Mouse (Mus musculus) megakaryocyte, adult 5-6 weeks (primary cell): ENCODE measurements around the gene Mmaa. TPM values are rescaled to one million over a fixed set of nuclear protein-coding genes. Genes with fewer than 3 reads are reported as not detected.

Source experiments
- ATAC-seq: 2 replicates; pipeline ENCODE4 v1.8.0; 2016; ENCODE audit warnings: mild to moderate bottlenecking, inconsistent platforms; ENCODE audit not compliant: poor library complexity, severe bottlenecking
- total RNA-seq, 2 experiments: library from RNA; stranded (forward) in 1 of 2; stranded (reverse) in 1 of 2; fragments of 153-499, 151-499 nt in 1 of 2; fragments of 221-1000, 200-1000 nt in 1 of 2; gene quantifications; 2 replicates each; pipeline versions ENCODE4 v1.2.3 to v1.2.4; 2015 to 2017

Mmaa gene
- total RNA-seq, 2 experiments from 2014 or later: 3.8 to 5.8 TPM

- ATAC-seq: no peak
Observed at GRCm38 (mm10) chr8:79289592-79289991, 5.1 kb downstream of the Mmaa start.

DNA sequence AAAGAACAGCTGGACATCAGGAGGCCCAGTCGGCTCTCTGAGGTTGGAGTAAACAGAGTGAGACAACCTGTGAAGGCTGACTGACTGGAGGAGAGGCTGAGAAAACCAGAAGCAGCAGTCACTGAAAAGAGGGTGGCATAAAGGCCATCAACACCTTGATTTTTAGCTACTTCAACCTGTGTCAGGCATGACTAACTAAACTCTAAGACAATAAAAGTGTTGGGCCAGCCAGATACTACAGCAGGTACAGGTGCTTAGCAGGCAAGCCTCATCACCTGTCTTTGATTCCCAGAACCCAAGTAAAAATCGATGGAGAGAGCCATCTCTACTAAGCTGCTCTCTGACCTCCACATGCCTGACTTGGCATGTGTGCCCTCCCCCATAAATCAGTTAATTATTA is 6.1 kb downstream of the Mmaa start:
- no peak for ATAC-seq

GRCm38 (mm10) chr8:79288250-79288649 is 6.5 kb downstream of the Mmaa start:
- no peak for ATAC-seq

- ATAC-seq: peak; percentile 45
Observed at GRCm38 (mm10) chr8:79286424-79286823, 8.3 kb downstream of the Mmaa start.

GRCm38 (mm10) chr8:79284626-79285025 is 10.1 kb downstream of the Mmaa start:
- no peak for ATAC-seq

GRCm38 (mm10) chr8:79281376-79281890 is 13.3 kb downstream of the Mmaa start:
- no peak for ATAC-seq

DNA sequence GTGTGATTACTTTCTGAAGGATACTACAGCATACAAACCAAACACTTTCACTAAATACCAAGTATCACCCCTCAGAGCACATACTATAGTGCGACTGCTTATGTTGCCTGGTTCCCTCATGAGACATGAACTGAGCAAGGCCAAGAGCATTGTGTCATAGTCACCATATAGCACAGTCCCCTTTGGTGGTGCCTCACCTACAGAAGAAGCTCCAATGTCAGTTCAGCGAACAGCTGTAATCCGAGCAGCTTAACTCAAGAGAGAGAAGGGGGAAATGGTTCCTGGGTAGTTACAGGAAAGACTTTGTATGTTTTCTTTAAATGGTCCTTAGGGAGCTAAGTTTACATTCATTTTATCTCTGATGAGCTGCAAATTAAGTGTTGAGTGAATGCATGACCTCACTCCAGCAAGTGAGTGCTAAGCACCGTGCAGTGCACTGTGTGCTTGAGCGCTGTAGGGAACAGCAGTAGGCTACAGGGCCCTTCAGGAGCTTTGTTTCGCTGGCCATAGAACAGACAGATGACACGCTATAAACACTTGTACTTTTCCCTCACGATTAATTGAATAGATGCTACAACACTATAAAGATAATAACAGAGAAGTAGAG is 17.4 kb downstream of the Mmaa start:
- ATAC-seq: no peak

GRCm38 (mm10) chr8:79274940-79275339 is 19.8 kb downstream of the Mmaa start:
- no peak for ATAC-seq

- no peak for ATAC-seq
Observed at GRCm38 (mm10) chr8:79273776-79274175, 21.0 kb downstream of the Mmaa start.

- ATAC-seq: no peak
Observed at GRCm38 (mm10) chr8:79272676-79273075, 22.1 kb downstream of the Mmaa start.

GRCm38 (mm10) chr8:79268921-79269320 is 25.8 kb downstream of the Mmaa start:
- no peak for ATAC-seq

DNA sequence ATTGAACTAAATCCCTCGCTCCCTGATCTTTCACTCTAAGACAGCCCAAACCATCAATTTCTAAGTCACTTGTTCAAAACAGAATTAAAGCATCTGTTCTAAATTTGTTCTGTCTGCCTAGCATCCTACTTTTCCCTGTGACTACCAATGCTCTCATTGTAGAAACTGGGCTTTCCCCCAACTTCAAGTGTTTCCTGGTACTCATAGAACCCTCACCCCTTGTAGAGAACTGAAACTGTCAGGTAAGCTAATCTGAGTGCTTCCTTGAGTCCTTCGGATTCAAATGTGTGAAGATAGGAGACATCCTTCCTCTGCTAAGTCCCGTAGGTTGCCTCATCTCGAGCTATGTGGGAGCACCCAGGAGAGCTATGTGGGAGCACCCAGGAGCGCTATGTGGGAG is 32.8 kb downstream of the Mmaa start:
- no peak for ATAC-seq

DNA sequence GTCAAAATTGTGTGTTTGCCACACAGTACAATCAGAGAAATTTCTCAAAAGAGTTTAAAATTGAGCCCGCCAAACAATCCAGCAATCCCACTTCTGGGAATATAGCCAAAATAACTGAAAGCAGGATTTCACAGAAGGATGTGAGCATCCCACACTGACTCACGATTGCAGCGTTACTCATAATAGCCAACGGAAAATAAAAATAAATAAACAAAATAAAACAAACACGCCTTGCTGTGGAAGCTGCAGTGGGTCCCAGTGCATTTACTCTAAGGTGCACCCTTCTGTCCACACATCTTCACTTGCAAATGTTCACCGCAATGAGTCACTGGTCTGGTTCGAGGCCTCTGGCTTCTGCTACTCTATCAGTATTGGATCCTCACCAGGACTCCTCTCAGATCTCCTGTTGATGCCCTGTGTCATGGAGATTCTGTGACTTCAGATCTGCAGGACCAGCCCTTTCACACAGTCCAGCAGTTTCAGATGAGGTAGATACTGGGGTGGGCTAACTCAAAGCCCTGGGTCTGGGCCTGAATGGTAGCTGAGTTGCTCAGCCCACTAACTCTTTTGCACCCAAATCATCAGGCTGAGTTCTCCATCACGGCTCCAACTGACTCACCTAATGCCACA is 38.5 kb downstream of the Mmaa start:
- ATAC-seq: no peak

GRCm38 (mm10) chr8:79253742-79254141 is 41.0 kb downstream of the Mmaa start:
- ATAC-seq: no peak

GRCm38 (mm10) chr8:79248470-79248869 is 46.3 kb downstream of the Mmaa start, which contains the start of gene 1700011L22Rik:
Gene 1700011L22Rik (minus strand): TSS chr8:79248570.
- ATAC-seq: no peak

GRCm38 (mm10) chr8:79243422-79243821 is 51.3 kb downstream of the Mmaa start:
- ATAC-seq: no peak

GRCm38 (mm10) chr8:79239996-79240395 is 54.7 kb downstream of the Mmaa start:
- no peak for ATAC-seq

DNA sequence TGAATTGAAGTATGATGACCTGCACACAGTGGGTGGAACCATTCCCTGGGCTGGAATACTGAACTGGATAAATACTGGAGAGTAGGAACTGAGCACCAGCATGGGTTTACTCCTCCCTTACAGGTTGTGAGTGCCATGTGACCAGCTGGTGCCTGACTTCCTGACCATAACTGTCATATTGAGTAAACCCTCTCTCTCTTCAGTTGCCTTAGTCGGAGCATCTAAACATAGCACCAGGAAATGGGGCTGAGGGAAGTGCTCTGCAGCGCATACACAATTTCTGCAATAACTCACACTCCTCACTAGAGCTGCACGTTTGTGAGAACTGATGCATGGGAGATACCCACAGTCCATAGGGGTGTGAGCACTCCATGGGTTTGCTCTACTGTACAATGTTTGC is 55.4 kb downstream of the Mmaa start:
- ATAC-seq: peak; percentile 59

DNA sequence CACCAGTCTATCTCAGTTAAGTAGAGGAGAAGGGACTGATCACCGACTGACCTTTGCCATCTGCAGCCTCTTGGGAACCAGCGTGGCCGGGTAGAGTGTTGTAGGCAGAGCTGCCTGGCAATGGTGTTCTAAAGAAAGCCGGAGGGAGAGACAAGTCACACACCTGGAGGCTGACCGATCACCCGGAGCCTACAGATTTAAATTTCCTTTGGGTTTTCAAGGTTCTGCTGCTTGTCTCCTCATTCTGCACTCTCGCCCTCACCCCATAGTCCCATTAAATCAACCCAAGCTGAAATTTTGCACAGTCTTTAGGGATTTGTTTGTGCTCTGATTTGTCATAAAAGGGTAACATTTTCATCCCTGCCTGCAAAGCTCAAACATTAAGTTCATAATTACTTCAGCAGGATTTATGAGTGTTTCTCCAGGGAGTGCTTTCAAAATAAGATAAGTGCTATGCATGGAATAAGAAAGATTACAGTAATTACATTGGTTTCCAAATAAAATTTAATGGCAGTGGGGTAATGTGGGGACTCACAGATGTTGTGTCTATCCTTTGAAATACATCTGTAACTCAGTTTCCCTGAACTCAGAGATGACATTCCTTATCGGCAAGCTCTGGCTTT is 65.4 kb downstream of the Mmaa start:
- no peak for ATAC-seq

GRCm38 (mm10) chr8:79227916-79228315 is 66.8 kb downstream of the Mmaa start:
- no peak for ATAC-seq

DNA sequence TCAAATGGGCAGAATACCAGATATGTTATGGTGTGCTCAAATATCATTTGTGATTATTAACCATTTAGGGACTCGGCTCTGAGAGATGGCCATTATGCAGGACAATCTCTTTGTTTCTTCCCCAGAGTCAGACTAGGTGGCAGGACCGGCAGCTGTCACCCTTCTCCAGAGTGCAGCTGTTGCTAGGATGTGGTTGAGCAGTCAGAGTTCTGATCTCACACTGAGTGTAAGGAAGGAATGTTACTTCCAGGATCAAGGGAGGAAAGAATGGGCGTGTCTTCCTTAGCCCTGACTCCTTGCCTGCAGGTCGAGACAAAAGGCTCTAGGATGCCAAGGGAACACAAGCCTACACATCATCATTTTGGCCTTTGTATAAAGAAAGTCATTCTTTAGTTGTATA is 67.5 kb downstream of the Mmaa start:
- no peak for ATAC-seq

- peak; percentile 66 for ATAC-seq
Observed at GRCm38 (mm10) chr8:79226046-79226445, 68.7 kb downstream of the Mmaa start.
